Mouse (Mus musculus) hindbrain, embryonic 11.5 days (tissue): ENCODE measurements around the gene Rrp15. TPM values are rescaled to one million over a fixed set of nuclear protein-coding genes. Genes with fewer than 3 reads are reported as not detected.
"Not testable (repeated sequence)": the region's sequence is repeated elsewhere in the genome, so short reads cannot be mapped to it uniquely, and the experiment has no call there.

Experiments used
- ATAC-seq: fragments of 200-750 bp; cut with Nextera tagmentation; 2 replicates; pipeline ENCODE4 v1.8.0; 2017; ENCODE audit warnings: mild to moderate bottlenecking, moderate TSS enrichment, moderate library complexity; ENCODE audit not compliant: low FRiP score
- DNase-seq: peaks from one replicate; pipeline ENCODE4 v3.0.0-alpha.2; 2015; ENCODE audit warnings: low spot score
- H3K27ac ChIP-seq: fragments of 300-500 bp; sonication (generic); 2 replicates; pipeline ENCODE4 v1.5.1; 2014; ENCODE audit warnings: mild to moderate bottlenecking, low read depth, low read length
- H3K27me3 ChIP-seq: fragments of 300-500 bp; sonication (generic); 2 replicates; pipeline ENCODE4 v1.6.1; 2014; ENCODE audit warnings: mild to moderate bottlenecking, low read length, moderate library complexity, mixed read lengths; ENCODE audit not compliant: control insufficient read depth, insufficient read depth
- H3K36me3 ChIP-seq: fragments of 300-500 bp; sonication (generic); 2 replicates; pipeline ENCODE4 v1.6.1; 2014; ENCODE audit warnings: mild to moderate bottlenecking, low read length, moderate library complexity, mixed read lengths; ENCODE audit not compliant: control insufficient read depth, insufficient read depth
- H3K4me1 ChIP-seq: fragments of 300-500 bp; sonication (generic); replicated peaks from 2 replicates; pipeline ENCODE4 v1.6.1; 2014; ENCODE audit warnings: low read length, mixed read lengths; ENCODE audit not compliant: control insufficient read depth, insufficient read depth
- H3K4me2 ChIP-seq: fragments of 300-500 bp; sonication (generic); replicated peaks from 2 replicates; pipeline ENCODE4 v1.6.1; 2014; ENCODE audit warnings: mild to moderate bottlenecking, low read depth, low read length
- H3K4me3 ChIP-seq: fragments of 300-500 bp; sonication (generic); 2 replicates; pipeline ENCODE4 v1.5.1; 2014; ENCODE audit warnings: low read depth, low read length
- H3K9ac ChIP-seq: fragments of 300-500 bp; sonication (generic); 2 replicates; pipeline ENCODE4 v1.6.1; 2014; ENCODE audit warnings: low read depth, low read length
- H3K9me3 ChIP-seq: fragments of 300-500 bp; sonication (generic); 2 replicates; pipeline ENCODE4 v1.6.1; 2016; ENCODE audit warnings: low read length; ENCODE audit not compliant: control insufficient read depth
- WGBS: fragments of 180-500 bp; shearing (Covaris S2); extraction: QIAGEN DNeasy Blood & Tissue Kit; methylation state at CpG from one replicate; pipeline ENCODE4 v1.1.7; 2014; 5-methylcytosine and 5-hydroxymethylcytosine counted together
- polyA plus RNA-seq: library from polyadenylated mRNA; unstranded; fragments of >200 nt; fragmentation: Nextera tagmentation; extraction: Ambion mirVana; gene quantifications from 2 replicates; pipeline ENCODE4 v1.2.1, GENCODE M21; 2014

The Rrp15 gene
- polyA plus RNA-seq, 1 experiment from 2014 or later = 63.1 TPM

GRCm38 (mm10) chr1:186763451-186763850 is 14.3 kb upstream of the Rrp15 start:
- not testable (repeated sequence) for H3K27me3 ChIP-seq, H3K9me3 ChIP-seq, H3K4me1 ChIP-seq, H3K36me3 ChIP-seq, ATAC-seq, DNase-seq, H3K27ac ChIP-seq, H3K4me3 ChIP-seq, H3K9ac ChIP-seq, H3K4me2 ChIP-seq
- WGBS = 76% methylated on average over 6 of the region's 6 CpGs

DNA sequence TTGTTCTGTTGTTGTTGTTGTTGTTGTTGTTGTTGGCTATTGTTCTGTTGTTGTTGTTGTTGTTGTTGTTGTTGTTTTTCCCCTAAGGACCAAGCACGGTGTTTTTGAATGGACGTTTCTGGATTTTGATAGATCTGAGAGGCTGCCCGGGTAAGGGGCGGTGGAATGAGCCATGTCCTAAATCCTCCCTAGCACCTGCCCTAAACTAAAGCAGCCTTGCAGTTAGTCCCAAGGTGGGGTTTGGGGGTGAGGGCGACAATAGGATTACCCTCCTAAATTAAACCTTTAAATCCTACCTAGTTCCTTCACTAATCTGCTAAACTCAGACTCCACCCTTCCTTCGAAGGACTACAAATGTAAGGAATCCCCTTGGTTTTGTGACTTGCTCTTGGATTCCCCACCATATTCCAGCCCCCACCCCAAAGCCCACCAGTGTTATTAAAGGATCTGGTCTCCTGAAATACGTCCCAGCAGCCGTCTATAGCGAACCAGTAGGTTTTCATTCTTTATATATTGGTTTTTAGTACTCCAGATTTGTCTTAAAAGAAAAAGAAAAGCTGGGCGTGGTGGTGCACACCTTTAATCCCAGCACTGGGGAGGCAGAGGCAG is 621 bp upstream of the Rrp15 start:
- peak; percentile 76 for ATAC-seq
- Histone ChIP-seq H3K36me3 (no peaks in the 10 kb centered on the region), H3K9ac (peak overlapping the region; percentile 85), H3K9me3 (no peaks in the 10 kb centered on the region), H3K4me2 (peak overlapping the region; percentile 25), H3K4me1 (no peaks in the 10 kb centered on the region; the same call in 1 of the 2 replicates), H3K27me3 (no peaks in the 10 kb centered on the region), H3K27ac (peak overlapping the region; percentile 72), H3K4me3 (peak overlapping the region; percentile 57)
- WGBS = 38% methylated on average over 10 of the region's 10 CpGs
- no peak for DNase-seq

GRCm38 (mm10) chr1:186739828-186740227 is 9.3 kb downstream of the Rrp15 start:
- DNase-seq (no peak), ATAC-seq (no peak)
- Histone ChIP-seq H3K4me1 (no peaks in the 10 kb centered on the region), H3K9ac (no peak overlapping the region), H3K27me3 (no peaks in the 10 kb centered on the region), H3K36me3 (0 out of 2 replicates have a peak, but pooled peaks cover 2% of the 10 kb centered on the region), H3K4me3 (no peak overlapping the region), H3K4me2 (no peak overlapping the region), H3K27ac (no peak overlapping the region), H3K9me3 (no peaks in the 10 kb centered on the region)
- WGBS = 90% methylated on average over 7 of the region's 7 CpGs

- Histone ChIP-seq H3K9me3 (no peaks in the 10 kb centered on the region), H3K27me3 (no peaks in the 10 kb centered on the region), H3K27ac (no peak overlapping the region), H3K4me1 (no peaks in the 10 kb centered on the region), H3K4me2 (no peak overlapping the region), H3K36me3 (0 out of 2 replicates have a peak, but pooled peaks cover 2% of the 10 kb centered on the region), H3K4me3 (no peak overlapping the region), H3K9ac (no peak overlapping the region)
- DNase-seq (no peak), ATAC-seq (no peak)
- WGBS = 93% methylated on average over 5 of the region's 5 CpGs
Observed at GRCm38 (mm10) chr1:186735537-186735936, 13.6 kb downstream of the Rrp15 start.

- no peak overlapping the region for H3K4me3 ChIP-seq
- H3K27me3 ChIP-seq = no peaks in the 10 kb centered on the region
- no peak overlapping the region for H3K27ac ChIP-seq
- WGBS = 95% methylated on average over 8 of the region's 8 CpGs
- H3K4me2 ChIP-seq = no peak overlapping the region
- DNase-seq (no peak), ATAC-seq (no peak)
- H3K9me3 ChIP-seq = no peaks in the 10 kb centered on the region
- H3K4me1 ChIP-seq = no peaks in the 10 kb centered on the region
- no peak overlapping the region for H3K9ac ChIP-seq
- H3K36me3 ChIP-seq = 0 out of 2 replicates have a peak, but pooled peaks cover 2% of the 10 kb centered on the region
Observed at GRCm38 (mm10) chr1:186733052-186733451, 16.1 kb downstream of the Rrp15 start.

- H3K36me3 ChIP-seq = no peaks in the 10 kb centered on the region
- 79% methylated on average over 4 of the region's 4 CpGs for WGBS
- no peak overlapping the region for H3K4me3 ChIP-seq
- DNase-seq = no peak
- no peak overlapping the region for H3K27ac ChIP-seq
- no peaks in the 10 kb centered on the region for H3K9me3 ChIP-seq
- ATAC-seq = no peak
- H3K27me3 ChIP-seq = no peaks in the 10 kb centered on the region
- H3K4me1 ChIP-seq = no peaks in the 10 kb centered on the region
- H3K9ac ChIP-seq = no peak overlapping the region
- H3K4me2 ChIP-seq = no peak overlapping the region
Observed at GRCm38 (mm10) chr1:186728778-186729177, 20.4 kb downstream of the Rrp15 start.

DNA sequence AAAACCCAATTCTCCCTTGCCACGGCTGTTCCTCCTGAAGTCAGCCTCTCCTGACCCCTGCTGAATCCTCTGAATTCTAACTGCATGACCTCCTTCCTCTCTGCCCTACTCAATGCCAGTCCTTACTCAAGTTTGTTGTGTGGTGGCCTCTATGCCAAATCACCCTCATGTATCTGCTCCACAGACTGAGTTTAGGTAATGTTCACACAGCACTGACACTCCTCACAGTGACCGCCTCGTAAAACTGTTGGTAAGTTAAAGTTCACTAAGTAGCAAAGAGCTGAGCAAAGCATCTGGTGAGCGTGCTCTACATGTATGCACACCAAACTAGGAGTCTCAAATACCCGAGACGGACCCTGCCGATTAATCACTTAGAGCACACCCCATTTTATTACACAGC is 23.0 kb downstream of the Rrp15 start:
- no peak for DNase-seq
- 90% methylated on average over 7 of the region's 7 CpGs for WGBS
- H3K9ac ChIP-seq = no peak overlapping the region

DNA sequence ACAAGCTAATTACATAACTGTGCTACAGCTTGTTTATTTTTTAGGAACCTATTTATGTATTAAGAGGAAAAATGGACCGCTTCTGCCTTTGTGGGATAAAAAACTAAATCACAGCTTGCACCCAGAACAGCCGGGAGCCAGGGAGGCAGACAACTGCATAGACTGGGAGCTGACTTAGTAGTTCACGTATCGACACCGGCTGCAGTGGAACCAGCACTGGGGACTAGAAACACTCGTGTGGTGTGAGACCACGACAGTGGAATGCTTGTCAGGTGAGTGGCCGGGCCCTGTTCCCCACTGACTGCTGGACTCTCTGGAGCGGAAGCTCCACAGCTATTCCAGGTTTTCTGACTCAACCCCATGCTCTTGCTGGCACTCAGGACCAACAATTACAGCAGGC is 26.9 kb downstream of the Rrp15 start:
- Histone ChIP-seq H3K27ac (no peak overlapping the region), H3K9me3 (no peaks in the 10 kb centered on the region), H3K36me3 (0 out of 2 replicates have a peak, but pooled peaks cover 2% of the 10 kb centered on the region), H3K4me1 (no peaks in the 10 kb centered on the region), H3K4me2 (no peak overlapping the region), H3K9ac (no peak overlapping the region), H3K4me3 (no peak overlapping the region), H3K27me3 (no peaks in the 10 kb centered on the region)
- DNase-seq = no peak
- ATAC-seq = no peak
- 84% methylated on average over 9 of the region's 9 CpGs for WGBS

More for the DNA sequence above, 23.0 kb downstream of the Rrp15 start:
- Histone ChIP-seq H3K27me3 (no peaks in the 10 kb centered on the region), H3K4me1 (no peaks in the 10 kb centered on the region), H3K4me3 (no peak overlapping the region), H3K9me3 (no peaks in the 10 kb centered on the region), H3K27ac (no peak overlapping the region), H3K4me2 (no peak overlapping the region), H3K36me3 (no peaks in the 10 kb centered on the region)
- no peak for ATAC-seq

- Histone ChIP-seq H3K9ac (no peak overlapping the region), H3K4me2 (no peak overlapping the region), H3K36me3 (0 out of 2 replicates have a peak, but pooled peaks cover 2% of the 10 kb centered on the region), H3K4me3 (no peak overlapping the region), H3K4me1 (no peaks in the 10 kb centered on the region), H3K27ac (no peak overlapping the region), H3K9me3 (no peaks in the 10 kb centered on the region), H3K27me3 (no peaks in the 10 kb centered on the region)
- ATAC-seq = peak; percentile 61; the same call in 1 of the 2 replicates
- peak; percentile 94 for DNase-seq
- WGBS = 40% methylated on average over 12 of the region's 12 CpGs
Observed at GRCm38 (mm10) chr1:186721846-186722245, 27.3 kb downstream of the Rrp15 start.
